Mouse (Mus musculus) lung, adult 2 months (tissue): Measurements from ENCODE around the gene Slc25a24. TPM values are rescaled to one million over a fixed set of nuclear protein-coding genes. Genes with fewer than 3 reads are reported as not detected.

Source experiments
- DNase-seq: peaks from one replicate; pipeline ENCODE4 v3.0.0; 2022
- H3K4me1 ChIP-seq: fragments of 200-500 bp; 2 replicates; pipeline ENCODE4 v1.6.1; 2011; ENCODE audit warnings: low read length; ENCODE audit not compliant: control insufficient read depth, insufficient read depth
- H3K4me3 ChIP-seq: fragments of 200-500 bp; replicated peaks from 2 replicates; pipeline ENCODE3; 2011; ENCODE audit warnings: low read depth, mild to moderate bottlenecking, control low read depth, low read length; ENCODE audit errors: extremely low read depth
- CTCF ChIP-seq: fragments of 200-500 bp; IDR thresholded peaks from 2 replicates; pipeline ENCODE4 v1.5.1; 2011; ENCODE audit warnings: mild to moderate bottlenecking, low read length, control low read depth; ENCODE audit not compliant: insufficient read depth
- POLR2A ChIP-seq: fragments of 200-500 bp; IDR thresholded peaks from 2 replicates; pipeline ENCODE4 v1.6.1; 2011; ENCODE audit warnings: low read depth, mild to moderate bottlenecking, control low read depth, low read length, borderline replicate concordance; ENCODE audit errors: extremely low read depth
- WGBS: fragments of 180-500 bp; shearing (Covaris S2); methylation state at CpG from one replicate; pipeline ENCODE4 v1.1.7; 2018; 5-methylcytosine and 5-hydroxymethylcytosine counted together
- polyA plus RNA-seq: library from polyadenylated mRNA; depleted of rRNA; stranded (reverse); fragments of >200 nt; gene quantifications from 2 replicates; pipeline ENCODE4 v1.2.3, GENCODE M21; 2012; rRNA removed

The Slc25a24 gene
- 8.8 and 8.9 TPM in 2 replicates for polyA plus RNA-seq

DNA sequence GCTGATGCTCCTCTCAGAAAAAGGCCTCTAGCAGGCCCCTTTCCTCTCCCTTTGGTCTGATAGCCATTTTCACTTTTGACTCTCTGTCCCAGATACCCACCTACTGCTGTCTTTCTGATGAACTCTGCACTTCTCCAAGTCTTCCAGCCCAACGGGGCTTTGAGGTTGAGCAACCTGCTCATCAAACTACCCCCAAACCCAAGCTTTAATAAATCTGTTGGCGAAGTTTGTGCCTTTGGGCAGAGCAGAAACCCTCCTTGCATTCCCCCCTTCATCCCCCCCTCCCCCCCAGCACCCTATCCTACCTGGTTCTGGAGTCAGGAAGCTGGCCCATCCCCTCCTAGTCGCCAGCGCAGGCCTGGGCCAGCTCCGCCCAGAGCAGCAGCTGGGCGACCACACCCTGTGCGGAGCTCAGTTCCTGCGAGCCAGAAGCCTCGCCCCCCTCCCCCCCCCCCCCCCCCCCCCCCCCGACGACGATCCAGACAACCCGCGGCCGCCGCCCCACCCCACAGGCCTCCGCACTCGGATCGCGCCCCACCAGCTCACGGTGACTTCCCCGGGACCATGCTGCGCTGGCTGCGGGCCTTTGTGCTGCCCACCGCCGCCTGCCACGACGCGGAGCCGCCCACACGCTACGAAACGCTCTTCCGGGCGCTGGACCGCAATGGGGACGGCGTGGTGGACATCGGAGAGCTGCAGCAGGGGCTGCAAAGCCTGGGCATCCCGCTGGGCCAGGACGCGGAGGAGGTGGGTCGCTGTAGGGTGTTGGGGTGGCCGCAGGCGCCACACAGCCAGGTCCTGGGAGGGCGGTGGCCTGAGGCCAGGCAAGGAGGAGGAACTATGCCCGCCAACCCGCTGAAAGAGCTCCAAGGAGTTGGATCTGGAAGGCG lies at the start of gene Slc25a24:
Slc25a24 (plus strand) TSS at position 509 of the 890 bp plus-strand sequence.
- peak; percentile 67 for DNase-seq
- H3K4me1 ChIP-seq = peaks cover 4% of the 10 kb centered on the region; the same call in 1 of the 2 replicates
- WGBS = 1% methylated on average over 40 of the region's 49 CpGs
- no peak for TF ChIP-seq CTCF
- 0 out of 2 replicates have a peak, but pooled peaks have one; percentile 30 for TF ChIP-seq POLR2A
- peak within 1 kb of the TSS; percentile 91 for H3K4me3 ChIP-seq

DNA sequence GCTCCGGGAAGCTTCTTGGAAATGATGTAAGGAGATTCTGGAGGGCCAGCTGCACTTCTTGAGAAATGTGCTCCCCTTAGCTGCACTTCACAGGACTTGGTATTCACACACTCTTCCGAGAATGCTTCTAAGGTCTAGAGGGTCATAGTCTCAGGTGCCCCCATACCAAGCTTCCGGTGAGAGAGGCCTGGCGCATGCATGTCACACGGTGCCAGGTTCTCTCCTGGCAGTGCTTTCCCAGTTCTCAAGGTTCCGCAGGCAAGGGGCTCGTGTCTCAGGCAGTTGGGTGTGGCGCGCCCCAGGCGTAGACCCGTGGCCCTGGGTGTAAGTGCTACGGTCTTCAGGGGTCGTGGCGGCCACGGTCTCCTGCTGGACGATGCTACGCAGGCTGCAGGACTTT lies 42.8 kb upstream of the Slc25a24 start, which contains the start of gene Slc25a54:
Slc25a54 (plus strand) TSS at position 301 of the 400 bp plus-strand sequence.
- no peaks in the 10 kb centered on the region for H3K4me1 ChIP-seq
- no peak for TF ChIP-seq CTCF
- TF ChIP-seq POLR2A = no peak
- no peak for DNase-seq
- H3K4me3 ChIP-seq = no peak within 1 kb of the TSS
- 94% methylated on average over 17 of the region's 17 CpGs for WGBS

DNA sequence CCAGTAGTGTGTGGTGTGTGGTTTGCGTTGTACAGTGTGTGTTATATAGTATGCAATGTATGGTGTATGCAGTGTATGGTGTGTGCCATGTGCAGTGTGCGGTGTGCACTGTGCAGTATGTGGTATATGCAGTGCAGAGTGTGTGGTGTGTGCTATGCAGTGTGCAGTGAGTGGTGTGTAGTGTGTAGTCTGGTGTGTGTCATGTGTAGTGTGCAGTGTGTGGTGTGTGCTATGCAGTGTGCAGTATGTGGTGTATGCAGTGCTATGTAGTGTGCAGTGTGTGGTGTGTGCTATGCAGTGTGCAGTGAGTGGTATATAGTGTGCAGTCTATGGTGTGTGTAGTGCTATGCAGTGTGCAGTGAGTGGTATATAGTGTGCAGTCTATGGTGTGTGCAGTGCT lies 38.5 kb upstream of the Slc25a24 start:
- Histone ChIP-seq H3K4me1 (no peaks in the 10 kb centered on the region), H3K4me3 (no peak overlapping the region)
- TF ChIP-seq CTCF = no peak
- no peak for TF ChIP-seq POLR2A
- 92% methylated on average over 2 of the region's 2 CpGs for WGBS
- DNase-seq = no peak

DNA sequence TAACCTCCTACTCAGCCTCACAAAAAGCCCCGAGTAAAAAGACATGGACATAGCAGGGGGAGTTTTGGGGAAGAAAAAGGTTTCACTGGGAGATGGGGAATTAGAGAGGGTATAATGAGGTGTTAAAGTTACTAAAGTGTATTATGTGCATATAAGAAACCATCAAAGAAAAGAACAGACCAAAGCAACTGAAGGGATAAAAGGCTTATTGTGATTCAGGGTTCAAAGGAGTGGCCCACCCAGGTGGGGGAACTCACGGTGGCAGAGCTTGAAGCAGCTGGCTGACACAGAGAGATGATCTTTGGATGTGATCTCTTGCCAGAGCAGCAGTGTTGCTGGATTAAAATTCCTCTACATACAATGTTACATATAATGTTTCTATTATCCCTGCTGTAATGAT lies 34.5 kb upstream of the Slc25a24 start:
- TF ChIP-seq CTCF (no peak), POLR2A (no peak)
- Histone ChIP-seq H3K4me1 (no peaks in the 10 kb centered on the region), H3K4me3 (no peak overlapping the region)
- WGBS = 25% methylated on average over 2 of the region's 2 CpGs
- no peak for DNase-seq

DNA sequence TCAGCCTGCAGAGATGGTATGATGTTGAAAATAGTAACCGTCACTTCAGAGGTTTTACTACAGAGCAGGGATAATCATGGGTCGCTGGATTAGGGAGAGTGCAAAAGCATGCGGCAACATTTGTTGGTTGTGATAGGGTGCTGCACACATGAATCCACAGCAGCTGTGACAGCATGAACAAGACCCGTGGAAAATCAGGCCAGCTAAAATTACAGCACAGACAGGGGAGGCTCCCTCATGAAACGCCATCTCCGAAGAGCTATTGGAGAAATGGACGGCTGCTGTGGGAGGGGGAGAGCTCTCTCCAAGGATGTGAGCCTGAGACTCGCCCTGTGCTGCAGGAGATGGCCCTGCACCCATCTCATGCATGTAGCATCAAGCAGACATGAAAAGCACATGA lies 18.2 kb upstream of the Slc25a24 start:
- Histone ChIP-seq H3K4me3 (no peak overlapping the region), H3K4me1 (no peaks in the 10 kb centered on the region)
- WGBS = 58% methylated on average over 8 of the region's 8 CpGs
- no peak for DNase-seq
- no peak for TF ChIP-seq POLR2A
- TF ChIP-seq CTCF = no peak

DNA sequence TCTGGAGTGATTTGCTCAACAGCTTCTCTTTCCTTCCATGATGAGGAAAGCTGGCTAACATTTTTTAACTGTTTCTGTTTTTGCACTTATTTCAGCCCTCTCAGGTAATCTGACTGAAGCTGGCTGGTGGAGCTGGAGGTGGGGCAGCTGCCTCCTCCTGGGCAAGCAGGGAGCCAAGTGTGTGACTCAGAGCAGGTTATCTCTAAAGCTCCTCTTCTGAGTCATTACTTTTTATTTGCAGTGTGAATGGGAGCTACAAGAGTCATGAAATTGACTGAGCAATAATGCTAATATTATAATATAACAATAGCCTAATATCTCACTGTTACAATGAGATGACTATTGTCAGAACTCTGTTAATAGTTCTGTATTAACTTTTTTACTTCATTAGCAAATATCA lies 5.8 kb upstream of the Slc25a24 start:
- DNase-seq = no peak
- TF ChIP-seq POLR2A (no peak), CTCF (no peak)
- Histone ChIP-seq H3K4me1 (no peaks in the 10 kb centered on the region), H3K4me3 (no peak overlapping the region)

DNA sequence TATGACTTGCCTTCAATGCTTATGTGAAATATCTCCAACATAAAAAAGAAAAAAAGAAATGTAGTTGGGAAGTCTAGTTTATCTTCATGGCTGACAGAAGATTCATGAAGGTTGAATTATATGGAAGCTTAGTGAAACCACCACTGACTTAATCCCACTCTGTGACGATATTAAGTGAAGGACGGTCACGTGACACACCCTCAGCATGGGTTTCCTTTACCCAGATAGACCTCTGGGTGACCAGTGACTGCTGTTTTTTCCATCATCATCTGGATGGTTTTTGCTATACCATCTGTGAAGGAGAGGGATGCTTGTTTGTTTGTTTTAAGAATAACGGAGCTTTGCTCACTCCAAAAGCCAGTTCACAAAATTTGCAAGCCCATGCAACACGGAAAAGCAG lies 3.4 kb upstream of the Slc25a24 start:
- no peak for DNase-seq
- peaks cover 2% of the 10 kb centered on the region; the same call in 1 of the 2 replicates for H3K4me1 ChIP-seq
- 85% methylated on average over 5 of the region's 5 CpGs for WGBS
- no peak overlapping the region for H3K4me3 ChIP-seq
- TF ChIP-seq POLR2A = no peak

DNA sequence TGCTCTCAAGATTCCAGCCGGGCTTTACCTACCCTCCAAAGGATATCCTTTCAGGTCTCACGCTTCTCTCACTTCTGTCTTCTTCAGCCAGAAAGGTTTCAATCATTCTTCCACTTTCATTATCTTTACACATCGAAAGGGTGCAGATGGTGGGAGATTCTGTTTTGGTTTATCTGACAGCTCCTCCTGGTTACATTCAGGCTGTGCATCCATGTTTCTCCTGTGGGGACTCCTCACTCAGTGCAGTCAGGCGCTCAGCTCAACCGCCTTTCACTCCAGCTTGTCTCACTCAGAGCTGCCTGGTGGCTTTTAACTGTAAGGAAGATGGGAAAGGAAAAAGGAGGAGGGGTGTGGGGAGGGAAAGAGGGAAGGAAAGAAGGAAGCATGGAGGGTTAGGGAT lies 3.0 kb upstream of the Slc25a24 start:
- no peak for DNase-seq
- peaks cover 2% of the 10 kb centered on the region; the same call in 1 of the 2 replicates for H3K4me1 ChIP-seq
- TF ChIP-seq CTCF (no peak), POLR2A (no peak)
- no peak overlapping the region for H3K4me3 ChIP-seq
- 85% methylated on average over 5 of the region's 5 CpGs for WGBS

DNA sequence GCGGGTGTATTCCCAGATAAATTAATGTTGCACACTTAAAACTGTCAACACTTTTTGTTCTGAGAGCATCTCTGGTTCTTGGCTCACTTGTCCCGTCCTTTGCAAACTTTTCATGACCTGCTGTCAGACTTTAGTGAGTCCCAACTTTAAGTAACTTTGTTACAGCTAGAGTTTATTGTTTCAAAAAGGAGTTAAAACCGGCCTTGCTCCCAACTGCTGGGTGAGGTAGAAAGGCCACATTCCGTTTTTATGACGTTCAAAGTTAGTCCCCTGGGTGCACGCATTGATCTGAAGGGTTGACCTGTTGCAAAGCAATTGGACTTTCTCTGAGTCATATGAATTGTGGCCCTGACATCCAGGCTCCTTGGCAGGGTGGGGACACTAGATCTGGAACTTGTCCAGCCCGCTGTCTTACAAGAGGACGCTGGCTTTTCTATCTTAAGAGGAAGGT lies 607 bp downstream of the Slc25a24 start:
- WGBS = 3% methylated on average over 8 of the region's 8 CpGs
- Histone ChIP-seq H3K4me1 (peaks cover 4% of the 10 kb centered on the region; the same call in 1 of the 2 replicates), H3K4me3 (peak overlapping the region; percentile 91)
- TF ChIP-seq POLR2A = no peak
- no peak for TF ChIP-seq CTCF
- peak; percentile 38 for DNase-seq

DNA sequence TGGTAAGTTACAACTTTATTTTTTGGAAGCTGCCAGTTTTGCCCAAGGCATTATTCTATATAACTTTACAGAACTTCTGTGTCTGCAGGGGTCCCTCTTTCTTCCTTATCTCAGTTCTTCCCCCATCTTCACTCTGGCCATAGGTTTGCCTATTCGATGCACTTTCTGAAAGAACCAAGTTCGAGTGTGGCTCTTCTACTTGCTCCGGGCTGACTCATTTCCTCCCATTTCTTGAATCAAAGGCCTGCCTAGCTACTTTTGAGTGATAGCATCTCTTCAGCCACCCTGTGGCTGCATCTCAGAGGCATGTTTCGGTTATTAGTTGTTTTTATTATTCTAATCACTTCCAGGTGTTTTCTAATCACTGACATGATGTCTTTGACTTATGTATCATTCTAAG lies 1.1 kb downstream of the Slc25a24 start:
- TF ChIP-seq POLR2A (no peak), CTCF (no peak)
- 16% methylated on average over 4 of the region's 4 CpGs for WGBS
- DNase-seq = no peak
- Histone ChIP-seq H3K4me1 (peaks cover 4% of the 10 kb centered on the region; the same call in 1 of the 2 replicates), H3K4me3 (peak overlapping the region; percentile 91)
